Mouse (Mus musculus): ENCODE measurements around the gene Gm11011. TPM values are rescaled to one million over a fixed set of nuclear protein-coding genes. Genes with fewer than 3 reads are reported as not detected.

The Gm11011 gene
- not detected in 2 replicates for polyA plus RNA-seq (2012; ENCODE audit: low replicate concordance)

GRCm38 (mm10) chr2:169587645-169588044 lies at the start of gene Gm11011:
TSS of gene Gm11011 (minus strand) at chr2:169587745.

DNA sequence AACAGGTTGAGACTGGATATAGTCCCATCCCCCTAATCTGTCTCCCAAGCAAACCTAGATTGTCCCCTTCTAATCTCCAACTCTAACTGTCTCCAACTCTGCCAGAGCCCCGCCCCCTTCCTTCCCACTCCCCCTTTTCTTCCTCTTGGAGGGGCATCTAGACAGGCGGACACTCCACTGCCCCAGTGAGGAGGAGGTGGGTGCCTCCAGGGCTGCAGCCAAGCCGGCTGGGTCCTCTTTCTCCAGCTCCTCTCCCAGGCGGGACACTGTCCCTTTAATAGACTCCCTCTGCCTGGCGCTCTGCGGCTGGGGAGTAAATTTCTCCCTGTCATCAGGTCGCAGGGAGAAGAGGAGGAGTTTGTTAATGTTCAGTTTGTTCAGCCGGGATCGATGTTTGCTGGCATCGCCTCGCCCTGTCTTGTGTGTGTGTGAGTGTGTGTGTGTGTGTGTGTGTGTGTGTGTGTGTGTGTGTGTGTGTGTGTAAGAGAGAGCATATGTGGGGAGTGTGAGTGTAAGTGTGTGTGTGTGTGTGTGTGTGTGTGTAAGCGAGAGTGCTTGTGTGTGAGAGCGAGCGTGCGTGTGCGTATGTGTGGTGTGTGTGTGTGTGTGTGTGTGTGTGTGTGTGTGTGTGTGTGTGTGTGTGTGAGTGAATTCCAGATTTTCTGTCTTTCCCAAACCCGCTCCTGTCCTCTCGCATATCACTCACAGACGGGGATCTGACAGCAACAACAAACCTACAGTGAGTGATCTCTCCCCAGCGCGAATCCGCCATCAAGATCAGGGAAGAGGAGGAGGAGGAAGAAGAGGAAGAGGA lies 45.0 kb upstream of the Gm11011 start, which contains the start of gene Tshz2:
Gene Tshz2 (plus strand): TSS at position 676 of the 814 bp plus-strand sequence.

Other genes with a start within 250 kb of the Gm11011 start
- 0.05 and 1.0 TPM in 2 replicates for gene Tshz2, start 45.3 kb upstream of the Gm11011 start, polyA plus RNA-seq (2012; ENCODE audit: low replicate concordance)